Mouse (Mus musculus) adrenal gland, postnatal 10 days (tissue): Measurements from ENCODE around the gene Optc. TPM values are rescaled to one million over a fixed set of nuclear protein-coding genes. Genes with fewer than 3 reads are reported as not detected.

Source experiments
- total RNA-seq, 2 experiments: library from RNA; stranded (reverse); gene quantifications; 2 replicates each; pipeline ENCODE4 v1.2.3; 2021

Gene Optc
- total RNA-seq, 2 experiments from 2014 or later: 1.7 to 2.5 TPM

Other genes with a start within 250 kb of the Optc start
- gene Zbed6, start 247.1 kb downstream of the Optc start, total RNA-seq: 10 to 100 TPM in 1 of 2 experiments, 1 to 10 TPM in 1; 8.4 to 13.0 TPM
- 10 to 100 TPM; 31.6 to 39.5 TPM for gene Gm38394, start 246.7 kb downstream of the Optc start, total RNA-seq
- 1 to 10 TPM; 1.7 to 2.0 TPM for gene Lax1, start 217.9 kb downstream of the Optc start, total RNA-seq
- 10 to 100 TPM; 33.3 to 40.3 TPM for gene Atp2b4, start 107.0 kb downstream of the Optc start, total RNA-seq
- 10 to 100 TPM; 56.9 to 74.1 TPM for gene Prelp, start 13.4 kb upstream of the Optc start, total RNA-seq
- gene Fmod, start 129.3 kb upstream of the Optc start, total RNA-seq: 10 to 100 TPM; 17.4 to 22.2 TPM
- gene Btg2, start 171.1 kb upstream of the Optc start, total RNA-seq: 10 to 100 TPM; 32.4 to 58.1 TPM
- gene Chit1, start 203.2 kb upstream of the Optc start, total RNA-seq: under 1 TPM in 1 of 2 experiments, not detected in 1; 0.15 TPM